Mouse (Mus musculus) heart, embryonic 12.5 days (tissue): ENCODE data around the gene Vmn2r44. TPM values are rescaled to one million over a fixed set of nuclear protein-coding genes. Genes with fewer than 3 reads are reported as not detected.
"Not testable (repeated sequence)": the region's sequence is repeated elsewhere in the genome, so short reads cannot be mapped to it uniquely, and the experiment has no call there.

Source experiments
- ATAC-seq: fragments of 200-750 bp; cut with Nextera tagmentation; 2 replicates; pipeline ENCODE4 v1.8.0; 2017; ENCODE audit warnings: moderate TSS enrichment, moderate library complexity; ENCODE audit not compliant: insufficient number of reproducible peaks, low FRiP score
- H3K27ac ChIP-seq: fragments of 300-500 bp; sonication (generic); 2 replicates; pipeline ENCODE4 v1.5.1; 2016; ENCODE audit warnings: mild to moderate bottlenecking, moderate library complexity; ENCODE audit not compliant: poor library complexity, severe bottlenecking
- H3K27me3 ChIP-seq: fragments of 300-500 bp; sonication (generic); replicated peaks from 2 replicates; pipeline ENCODE4 v1.6.1; 2016; ENCODE audit warnings: mild to moderate bottlenecking, moderate library complexity
- H3K36me3 ChIP-seq: fragments of 300-500 bp; sonication (generic); 2 replicates; pipeline ENCODE4 v1.6.1; 2016; ENCODE audit warnings: mild to moderate bottlenecking, moderate library complexity
- H3K4me1 ChIP-seq: fragments of 300-500 bp; sonication (generic); replicated peaks from 2 replicates; pipeline ENCODE4 v1.6.1; 2016; ENCODE audit warnings: mild to moderate bottlenecking
- H3K4me2 ChIP-seq: fragments of 300-500 bp; sonication (generic); 2 replicates; pipeline ENCODE4 v1.6.1; 2016; ENCODE audit warnings: mild to moderate bottlenecking, moderate library complexity
- H3K4me3 ChIP-seq: fragments of 300-500 bp; sonication (generic); 2 replicates; pipeline ENCODE4 v1.5.1; 2016; ENCODE audit warnings: mild to moderate bottlenecking
- H3K9ac ChIP-seq: fragments of 300-500 bp; sonication (generic); 2 replicates; pipeline ENCODE4 v1.6.1; 2016; ENCODE audit warnings: mild to moderate bottlenecking, moderate library complexity
- H3K9me3 ChIP-seq: fragments of 300-500 bp; sonication (generic); replicated peaks from 2 replicates; pipeline ENCODE4 v1.6.1; 2016; ENCODE audit warnings: mild to moderate bottlenecking, moderate library complexity
- WGBS: fragments of 180-500 bp; shearing (Covaris S2); methylation state at CpG from one replicate; pipeline ENCODE4 v1.1.7; 2016; 5-methylcytosine and 5-hydroxymethylcytosine counted together
- polyA plus RNA-seq: library from polyadenylated mRNA; unstranded; fragments of >200 nt; fragmentation: Nextera tagmentation; extraction: Ambion mirVana; gene quantifications from 2 replicates; pipeline ENCODE4 v1.2.1, GENCODE M21; 2016

Gene Vmn2r44
- polyA plus RNA-seq = not detected in 2 replicates

GRCm38 (mm10) chr7:8383233-8383632, at the start of gene Vmn2r44:
Gene Vmn2r44, minus strand, starts transcription at chr7:8383333.
- H3K4me3 ChIP-seq, H3K9ac ChIP-seq, H3K9me3 ChIP-seq, H3K27me3 ChIP-seq, H3K36me3 ChIP-seq, ATAC-seq, H3K4me2 ChIP-seq, H3K4me1 ChIP-seq, H3K27ac ChIP-seq: not testable (repeated sequence)

GRCm38 (mm10) chr7:8357879-8358278, 25.3 kb downstream of the Vmn2r44 start:
- not testable (repeated sequence) for H3K4me1 ChIP-seq, H3K4me2 ChIP-seq, H3K4me3 ChIP-seq, ATAC-seq, H3K36me3 ChIP-seq, H3K27me3 ChIP-seq, H3K27ac ChIP-seq, H3K9ac ChIP-seq
- peaks cover 11% of the 10 kb centered on the region; the same call in 1 of the 2 replicates for H3K9me3 ChIP-seq
- 76% methylated on average over 11 of the region's 11 CpGs for WGBS

Other genes starting within 250 kb of the Vmn2r44 start
- gene Vmn2r41, start 221.7 kb downstream of the Vmn2r44 start, polyA plus RNA-seq = not detected in 2 replicates
- not detected in 2 replicates for gene Vmn2r42, start 183.0 kb downstream of the Vmn2r44 start, polyA plus RNA-seq
- not detected in 2 replicates for gene Vmn2r43, start 122.7 kb downstream of the Vmn2r44 start, polyA plus RNA-seq
- gene Vmn2r45, start 105.7 kb upstream of the Vmn2r44 start, polyA plus RNA-seq = not detected in 2 replicates